ENCODE assay signal across 8 mouse cellular contexts in the genomic region with DNA sequence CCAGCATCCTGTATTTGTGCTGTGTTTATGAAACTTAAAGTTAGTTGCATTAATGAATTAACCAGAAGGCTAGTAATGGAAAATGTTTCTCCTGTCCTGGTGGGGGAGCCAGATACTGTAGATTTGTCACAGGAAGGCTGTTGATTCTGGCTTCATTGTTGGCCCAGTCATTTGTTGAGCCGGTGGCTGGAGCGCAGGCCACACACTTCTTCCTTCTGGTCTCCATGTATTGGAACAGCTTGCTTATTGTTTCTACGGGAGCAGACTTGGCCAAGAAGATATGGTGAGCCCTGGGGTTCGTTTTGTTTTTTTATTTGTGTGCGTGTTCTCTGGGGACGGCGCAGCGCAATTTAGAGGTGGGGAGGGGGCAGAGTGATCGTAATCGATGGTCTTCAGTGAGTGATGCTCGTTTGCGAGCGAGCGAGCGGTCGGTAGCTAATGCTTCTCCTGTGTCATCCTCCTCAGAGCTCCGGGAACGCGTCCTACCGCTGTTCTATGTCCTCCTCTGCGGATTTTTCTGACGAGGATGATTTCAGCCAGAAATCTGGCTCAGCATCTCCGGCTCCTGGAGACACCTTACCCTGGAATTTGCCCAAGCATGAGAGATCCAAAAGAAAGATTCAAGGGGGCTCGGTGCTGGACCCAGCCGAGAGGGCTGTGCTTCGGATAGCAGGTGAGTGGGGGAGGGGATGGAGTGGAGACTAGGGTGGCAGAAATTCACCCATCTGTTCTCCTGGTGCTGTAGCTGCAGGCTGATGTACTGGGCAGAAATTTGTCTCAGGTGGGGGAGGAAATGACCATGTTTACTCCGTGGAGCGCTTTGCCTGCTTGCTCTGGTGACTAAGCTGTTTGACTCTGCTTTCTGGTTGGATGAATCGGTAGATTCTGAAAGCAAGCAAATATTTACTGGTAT.
DNase-seq lines count a peak whose midpoint lies in the region; ATAC-seq and TF ChIP-seq lines count a peak whose summit lies in the region.

No protein-coding gene starts in this region.

- H3K27ac ChIP-seq in cerebellum, adult 2 months (ENCODE audit: insufficient read depth, low read length) = peak overlapping the region; percentile 70
- H3K27ac ChIP-seq in hindbrain, embryonic 10.5 days = peak overlapping the region; percentile 89
- H3K27ac ChIP-seq in lung, embryonic 14.5 days (ENCODE audit: low read depth) = peak overlapping the region; percentile 59
- peak overlapping the region; percentile 61 for H3K27ac ChIP-seq in olfactory bulb, adult 2 months (ENCODE audit: insufficient read depth, low read depth, low read length)

- no peaks in the 10 kb centered on the region for H3K9me3 ChIP-seq in hindbrain, embryonic 10.5 days
- no peaks in the 10 kb centered on the region for H3K9me3 ChIP-seq in lung, embryonic 14.5 days (ENCODE audit: low read depth, low read length)

- ATAC-seq in frontal cortex, adult (ENCODE audit: low TSS enrichment) = peak; percentile 76
- peak; percentile 81 for ATAC-seq in lung, embryonic 14.5 days (ENCODE audit: insufficient read depth)

- peak overlapping the region; percentile 76 for H3K4me2 ChIP-seq in lung, embryonic 14.5 days

- TF ChIP-seq CTCF in cerebellum, adult 2 months (IDR thresholded peaks at IDR 0.05; ENCODE audit: borderline replicate concordance, insufficient read depth, low read depth, low read length) = peak; percentile 70
- peak; percentile 71 for TF ChIP-seq CTCF in lung, embryonic 14.5 days (IDR thresholded peaks at IDR 0.05; ENCODE audit: low read depth)
- 0 out of 2 replicates have a peak, but pooled peaks have one; percentile 23 for TF ChIP-seq CTCF in olfactory bulb, adult 2 months (IDR thresholded peaks at IDR 0.05; ENCODE audit: insufficient read depth, low read depth, low read length)

- peak; percentile 51; the same call in 1 of the 2 replicates for TF ChIP-seq POLR2A in cerebellum, adult 2 months (IDR thresholded peaks at IDR 0.05; ENCODE audit: borderline replicate concordance, insufficient read depth, low read length)
- no peak for TF ChIP-seq POLR2A in olfactory bulb, adult 2 months (IDR thresholded peaks at IDR 0.05; ENCODE audit: insufficient read depth, low read depth, low read length)

- no peaks in the 10 kb centered on the region for H3K36me3 ChIP-seq in hindbrain, embryonic 10.5 days
- H3K36me3 ChIP-seq in lung, embryonic 14.5 days (ENCODE audit: insufficient read depth) = no peaks in the 10 kb centered on the region

- peak; percentile 76 for DNase-seq in Muller cell, postnatal 12 days (ENCODE audit: inconsistent ontology term)
- DNase-seq in cerebellum, adult 2 months = peak; percentile 82 to 90
- peak; percentile 78 for DNase-seq in hindbrain, embryonic 10.5 days (ENCODE audit: low spot score)
- DNase-seq in layer of hippocampus, adult 8-10 months (ENCODE audit: low spot score in 2 of 2) = peak; percentile 59 to 70
- DNase-seq in lung, embryonic 14.5 days = peak; percentile 85
- DNase-seq in urinary bladder, postnatal 25 days (ENCODE audit: low spot score) = peak; percentile 38

- H3K27me3 ChIP-seq in cerebellum, adult 2 months (ENCODE audit: control insufficient read depth, insufficient read depth, low read length) = no peaks in the 10 kb centered on the region
- peaks cover 11% of the 10 kb centered on the region for H3K27me3 ChIP-seq in hindbrain, embryonic 10.5 days (ENCODE audit: insufficient read depth, poor library complexity, severe bottlenecking)
- H3K27me3 ChIP-seq in lung, embryonic 14.5 days (ENCODE audit: insufficient read depth, low read length) = no peaks in the 10 kb centered on the region

- WGBS in cerebellum, adult 2 months = under 1% methylated on average over 29 of the region's 29 CpGs
- WGBS in hindbrain, embryonic 10.5 days = under 1% methylated on average over 29 of the region's 29 CpGs
- WGBS in lung, embryonic 14.5 days = 1% methylated on average over 29 of the region's 29 CpGs
- under 1% methylated on average over 29 of the region's 29 CpGs for WGBS in olfactory bulb, adult 2 months

- 0 out of 2 replicates have a peak, but pooled peaks cover 3% of the 10 kb centered on the region for H3K4me1 ChIP-seq in cerebellum, adult 2 months (ENCODE audit: control insufficient read depth, insufficient read depth, low read length)
- H3K4me1 ChIP-seq in hindbrain, embryonic 10.5 days (replicated peaks) = peaks cover 56% of the 10 kb centered on the region
- no peaks in the 10 kb centered on the region for H3K4me1 ChIP-seq in lung, embryonic 14.5 days (ENCODE audit: insufficient read depth)
- peaks cover 10% of the 10 kb centered on the region for H3K4me1 ChIP-seq in olfactory bulb, adult 2 months (ENCODE audit: control insufficient read depth, insufficient read depth, low read length)

- peak overlapping the region; percentile 53 for H3K9ac ChIP-seq in lung, embryonic 14.5 days

- H3K4me3 ChIP-seq in cerebellum, adult 2 months (replicated peaks; ENCODE audit: insufficient read depth, low read depth, low read length) = peak overlapping the region; percentile 73
- H3K4me3 ChIP-seq in hindbrain, embryonic 10.5 days = peak overlapping the region; percentile 65
- peak overlapping the region; percentile 46 for H3K4me3 ChIP-seq in lung, embryonic 14.5 days (ENCODE audit: low read depth, low read length)
- H3K4me3 ChIP-seq in olfactory bulb, adult 2 months (ENCODE audit: insufficient read depth, low read depth, low read length) = peak overlapping the region; percentile 81

Comparison
In these comparisons a context has a peak if more than half of its experiments do, and no peak if none do; other contexts are left out.
1. Peak in every context shown above with its lines: DNase-seq, ATAC-seq, H3K4me3 ChIP-seq and H3K27ac ChIP-seq.